Mouse (Mus musculus): ENCODE measurements around the gene Gas7.

DNA sequence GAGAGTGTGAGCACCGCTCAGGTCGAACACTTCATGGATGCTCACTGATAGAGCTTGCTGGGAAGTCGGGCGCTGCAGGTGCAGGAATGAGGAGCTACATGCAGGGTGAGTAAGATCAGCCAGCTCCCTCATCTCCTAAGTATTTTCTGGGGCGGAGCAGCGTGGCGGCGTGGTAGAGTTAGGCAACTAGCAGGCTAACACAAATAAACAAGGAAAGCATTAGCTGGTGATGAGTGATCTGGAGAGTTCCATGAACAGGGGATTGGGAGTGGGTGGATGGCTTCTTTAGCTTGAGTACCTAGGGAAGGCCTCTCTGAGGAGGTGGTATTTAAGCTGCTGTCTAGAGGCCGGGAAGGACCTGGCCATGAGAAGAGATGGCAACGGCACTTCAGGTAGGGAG lies 77.5 kb downstream of the Gas7 start:
- no peak for TF ChIP-seq CTCF (IDR thresholded peaks at IDR 0.05)
- TF ChIP-seq EP300 (IDR thresholded peaks at IDR 0.05): no peak

Data from lung, postnatal 0 days (tissue).